Mouse (Mus musculus) midbrain, embryonic 11.5 days (tissue): ENCODE data around the gene Sox18. TPM values are rescaled to one million over a fixed set of nuclear protein-coding genes. Genes with fewer than 3 reads are reported as not detected.

Experiments used
- ATAC-seq: fragments of 200-750 bp; cut with Nextera tagmentation; 2 replicates; pipeline ENCODE4 v1.8.0; 2017; ENCODE audit warnings: moderate TSS enrichment, moderate library complexity; ENCODE audit not compliant: low FRiP score
- DNase-seq: peaks from one replicate; pipeline ENCODE4 v3.0.0; 2015; ENCODE audit warnings: low spot score; ENCODE audit errors: missing footprints
- H3K27ac ChIP-seq: fragments of 300-500 bp; sonication (generic); 2 replicates; pipeline ENCODE4 v1.5.1; 2014; ENCODE audit warnings: low read depth, low read length
- H3K27me3 ChIP-seq: fragments of 300-500 bp; sonication (generic); 2 replicates; pipeline ENCODE4 v1.6.1; 2014; ENCODE audit warnings: mild to moderate bottlenecking, low read length, moderate library complexity, mixed read lengths; ENCODE audit not compliant: control insufficient read depth, insufficient read depth
- H3K36me3 ChIP-seq: fragments of 300-500 bp; sonication (generic); 2 replicates; pipeline ENCODE4 v1.6.1; 2014; ENCODE audit warnings: mild to moderate bottlenecking, low read length, moderate library complexity, mixed read lengths; ENCODE audit not compliant: control insufficient read depth, insufficient read depth
- H3K4me1 ChIP-seq: fragments of 300-500 bp; sonication (generic); 2 replicates; pipeline ENCODE4 v1.6.1; 2014; ENCODE audit warnings: low read length; ENCODE audit not compliant: control insufficient read depth, insufficient read depth
- H3K4me2 ChIP-seq: fragments of 300-500 bp; sonication (generic); 2 replicates; pipeline ENCODE4 v1.6.1; 2014; ENCODE audit warnings: mild to moderate bottlenecking, moderate library complexity
- H3K4me3 ChIP-seq: fragments of 300-500 bp; sonication (generic); 2 replicates; pipeline ENCODE4 v1.5.1; 2014; ENCODE audit warnings: low read depth, low read length
- H3K9ac ChIP-seq: fragments of 300-500 bp; sonication (generic); 2 replicates; pipeline ENCODE4 v1.6.1; 2014; ENCODE audit warnings: low read length
- H3K9me3 ChIP-seq: fragments of 300-500 bp; sonication (generic); 2 replicates; pipeline ENCODE4 v1.6.1; 2016; ENCODE audit warnings: low read length; ENCODE audit not compliant: control insufficient read depth
- WGBS: fragments of 180-500 bp; shearing (Covaris S2); extraction: QIAGEN DNeasy Blood & Tissue Kit; methylation state at CpG from one replicate; pipeline ENCODE4 v1.1.7; 2014; 5-methylcytosine and 5-hydroxymethylcytosine counted together
- polyA plus RNA-seq: library from polyadenylated mRNA; unstranded; fragments of >200 nt; fragmentation: Nextera tagmentation; extraction: Ambion mirVana; gene quantifications from 2 replicates; pipeline ENCODE4 v1.2.1, GENCODE M21; 2014

Gene Sox18
- polyA plus RNA-seq, 1 experiment from 2014 or later: 14.6 TPM

GRCm38 (mm10) chr2:181696801-181697420 is 25.5 kb upstream of the Sox18 start:
- Histone ChIP-seq H3K36me3 (no peaks in the 10 kb centered on the region), H3K9ac (no peak overlapping the region), H3K27me3 (no peaks in the 10 kb centered on the region), H3K4me2 (no peak overlapping the region), H3K9me3 (no peaks in the 10 kb centered on the region), H3K4me1 (peaks cover 9% of the 10 kb centered on the region), H3K4me3 (no peak overlapping the region), H3K27ac (no peak overlapping the region)
- ATAC-seq: no peak
- 82% methylated on average over 33 of the region's 33 CpGs for WGBS
- no peak for DNase-seq

- H3K27me3 ChIP-seq: no peaks in the 10 kb centered on the region
- no peaks in the 10 kb centered on the region for H3K9me3 ChIP-seq
- ATAC-seq (no peak), DNase-seq (no peak)
- no peak overlapping the region for H3K4me2 ChIP-seq
- H3K9ac ChIP-seq: no peak overlapping the region
- H3K36me3 ChIP-seq: no peaks in the 10 kb centered on the region
- WGBS: 84% methylated on average over 1 of the region's 1 CpGs
- H3K27ac ChIP-seq: no peak overlapping the region
- peaks cover 9% of the 10 kb centered on the region for H3K4me1 ChIP-seq
- no peak overlapping the region for H3K4me3 ChIP-seq
These were observed 24.3 kb upstream of the Sox18 start for GRCm38 (mm10) chr2:181695776-181696175.

- H3K9ac ChIP-seq: peak overlapping the region; percentile 82; the same call in 1 of the 2 replicates
- H3K4me3 ChIP-seq: no peak overlapping the region
- no peak overlapping the region; the same call in 1 of the 2 replicates for H3K4me2 ChIP-seq
- ATAC-seq (no peak), DNase-seq (no peak)
- no peak overlapping the region for H3K27ac ChIP-seq
- no peaks in the 10 kb centered on the region for H3K36me3 ChIP-seq
- H3K4me1 ChIP-seq: peaks cover 9% of the 10 kb centered on the region
- WGBS: 88% methylated on average over 3 of the region's 3 CpGs
- no peaks in the 10 kb centered on the region for H3K27me3 ChIP-seq
- no peaks in the 10 kb centered on the region for H3K9me3 ChIP-seq
These were observed 23.1 kb upstream of the Sox18 start for GRCm38 (mm10) chr2:181694581-181694980.

- no peaks in the 10 kb centered on the region for H3K36me3 ChIP-seq
- ATAC-seq: peak; percentile 89
These were observed 22.2 kb upstream of the Sox18 start, which contains the start of gene Rgs19 for GRCm38 (mm10) chr2:181693339-181694280. Gene Rgs19 (minus strand): TSS chr2:181693977.

GRCm38 (mm10) chr2:181692304-181692703 is 20.9 kb upstream of the Sox18 start:
- ATAC-seq (no peak), DNase-seq (peak; percentile 51)
- H3K4me1 ChIP-seq: peaks cover 9% of the 10 kb centered on the region
- WGBS: 91% methylated on average over 3 of the region's 3 CpGs
- no peak overlapping the region for H3K4me3 ChIP-seq
- no peaks in the 10 kb centered on the region for H3K9me3 ChIP-seq
- H3K27ac ChIP-seq: no peak overlapping the region
- no peak overlapping the region for H3K9ac ChIP-seq
- H3K36me3 ChIP-seq: no peaks in the 10 kb centered on the region
- H3K4me2 ChIP-seq: no peak overlapping the region
- no peaks in the 10 kb centered on the region for H3K27me3 ChIP-seq

More at GRCm38 (mm10) chr2:181693339-181694280, 22.2 kb upstream of the Sox18 start, which contains the start of gene Rgs19:
- H3K27me3 ChIP-seq: no peaks in the 10 kb centered on the region
- peak within 1 kb of the TSS; percentile 82 for H3K9ac ChIP-seq
- DNase-seq: peak; percentile 96
- H3K9me3 ChIP-seq: no peaks in the 10 kb centered on the region
- peaks cover 9% of the 10 kb centered on the region for H3K4me1 ChIP-seq
- WGBS: under 1% methylated on average over 74 of the region's 75 CpGs
- H3K4me3 ChIP-seq: peak within 1 kb of the TSS; percentile 60
- H3K4me2 ChIP-seq: peak within 1 kb of the TSS; percentile 85
- H3K27ac ChIP-seq: no peak within 1 kb of the TSS

- WGBS: 87% methylated on average over 4 of the region's 4 CpGs
- Histone ChIP-seq H3K4me2 (no peak overlapping the region), H3K9me3 (no peaks in the 10 kb centered on the region), H3K4me3 (no peak overlapping the region), H3K9ac (no peak overlapping the region), H3K36me3 (peaks cover 2% of the 10 kb centered on the region; the same call in 1 of the 2 replicates), H3K27me3 (no peaks in the 10 kb centered on the region), H3K4me1 (peaks cover 9% of the 10 kb centered on the region), H3K27ac (no peak overlapping the region)
- DNase-seq: no peak
- ATAC-seq: no peak
These were observed 20.1 kb upstream of the Sox18 start for GRCm38 (mm10) chr2:181691571-181691970.

GRCm38 (mm10) chr2:181691083-181691482 is 19.6 kb upstream of the Sox18 start:
- Histone ChIP-seq H3K4me3 (no peak overlapping the region), H3K9me3 (no peaks in the 10 kb centered on the region), H3K27ac (no peak overlapping the region), H3K4me1 (peaks cover 9% of the 10 kb centered on the region), H3K4me2 (no peak overlapping the region), H3K9ac (no peak overlapping the region), H3K27me3 (no peaks in the 10 kb centered on the region), H3K36me3 (peaks cover 2% of the 10 kb centered on the region; the same call in 1 of the 2 replicates)
- ATAC-seq: no peak
- DNase-seq: no peak
- 83% methylated on average over 6 of the region's 6 CpGs for WGBS

- Histone ChIP-seq H3K4me3 (no peak overlapping the region), H3K4me2 (no peak overlapping the region), H3K36me3 (peaks cover 2% of the 10 kb centered on the region; the same call in 1 of the 2 replicates), H3K27ac (no peak overlapping the region), H3K4me1 (peaks cover 9% of the 10 kb centered on the region), H3K27me3 (no peaks in the 10 kb centered on the region), H3K9ac (no peak overlapping the region), H3K9me3 (no peaks in the 10 kb centered on the region)
- no peak for DNase-seq
- no peak for ATAC-seq
- WGBS: 91% methylated on average over 10 of the region's 10 CpGs
These were observed 18.2 kb upstream of the Sox18 start for GRCm38 (mm10) chr2:181689466-181690160.
